Mouse (Mus musculus) kidney, postnatal 25 days (tissue): ENCODE data around the gene Gna12.

Experiments
- DNase-seq, 2 experiments: peaks; one replicate each; pipeline ENCODE4 v3.0.0; 2021; ENCODE audit warnings: mixed read lengths in 2 of 2

The Gna12 gene

GRCm38 (mm10) chr5:140827413-140827812 lies 2.8 kb downstream of the Gna12 start:
- no peak for DNase-seq

GRCm38 (mm10) chr5:140826796-140827195 lies 3.4 kb downstream of the Gna12 start:
- DNase-seq: peak; percentile 32 to 74

GRCm38 (mm10) chr5:140826118-140826517 lies 4.1 kb downstream of the Gna12 start:
- DNase-seq: no peak

GRCm38 (mm10) chr5:140824126-140824525 lies 6.1 kb downstream of the Gna12 start:
- no peak for DNase-seq

GRCm38 (mm10) chr5:140823386-140823785 lies 6.8 kb downstream of the Gna12 start:
- DNase-seq: peak in 1 of 2 experiments; percentile 43

- no peak for DNase-seq
Observed at GRCm38 (mm10) chr5:140821951-140822350, 8.3 kb downstream of the Gna12 start.

GRCm38 (mm10) chr5:140820539-140820938 lies 9.7 kb downstream of the Gna12 start:
- DNase-seq: peak in 1 of 2 experiments; percentile 35

- DNase-seq: no peak
Observed at GRCm38 (mm10) chr5:140819594-140819993, 10.6 kb downstream of the Gna12 start.

GRCm38 (mm10) chr5:140818482-140819076 lies 11.7 kb downstream of the Gna12 start:
- no peak for DNase-seq

- peak in 1 of 2 experiments; percentile 65 for DNase-seq
Observed at GRCm38 (mm10) chr5:140816950-140817568, 13.2 kb downstream of the Gna12 start.

- no peak for DNase-seq
Observed at GRCm38 (mm10) chr5:140816008-140816407, 14.2 kb downstream of the Gna12 start.

GRCm38 (mm10) chr5:140815059-140815728 lies 15.0 kb downstream of the Gna12 start:
- DNase-seq: peak; percentile 87 to 90

GRCm38 (mm10) chr5:140814403-140814802 lies 15.8 kb downstream of the Gna12 start:
- DNase-seq: no peak

GRCm38 (mm10) chr5:140812699-140813098 lies 17.5 kb downstream of the Gna12 start:
- DNase-seq: peak; percentile 80 to 88

GRCm38 (mm10) chr5:140812063-140812462 lies 18.2 kb downstream of the Gna12 start:
- DNase-seq: no peak

GRCm38 (mm10) chr5:140811390-140811789 lies 18.8 kb downstream of the Gna12 start:
- no peak for DNase-seq

GRCm38 (mm10) chr5:140806939-140807338 lies 23.3 kb downstream of the Gna12 start:
- DNase-seq: no peak

GRCm38 (mm10) chr5:140806252-140806651 lies 24.0 kb downstream of the Gna12 start:
- no peak for DNase-seq

- DNase-seq: no peak
Observed at GRCm38 (mm10) chr5:140801782-140802181, 28.4 kb downstream of the Gna12 start.

GRCm38 (mm10) chr5:140800288-140800923 lies 29.8 kb downstream of the Gna12 start:
- peak in 1 of 2 experiments; percentile 42 for DNase-seq

GRCm38 (mm10) chr5:140799190-140799589 lies 31.0 kb downstream of the Gna12 start:
- DNase-seq: no peak

- DNase-seq: no peak
Observed at GRCm38 (mm10) chr5:140798775-140799174, 31.5 kb downstream of the Gna12 start.

GRCm38 (mm10) chr5:140798158-140798557 lies 32.1 kb downstream of the Gna12 start:
- peak; percentile 31 to 69 for DNase-seq

GRCm38 (mm10) chr5:140796051-140796450 lies 34.2 kb downstream of the Gna12 start:
- DNase-seq: no peak
